Mouse (Mus musculus): ENCODE data around the gene Trappc6b.
"Not testable (repeated sequence)": the region's sequence is repeated elsewhere in the genome, so short reads cannot be mapped to it uniquely, and the experiment has no call there.

Trappc6b gene

DNA sequence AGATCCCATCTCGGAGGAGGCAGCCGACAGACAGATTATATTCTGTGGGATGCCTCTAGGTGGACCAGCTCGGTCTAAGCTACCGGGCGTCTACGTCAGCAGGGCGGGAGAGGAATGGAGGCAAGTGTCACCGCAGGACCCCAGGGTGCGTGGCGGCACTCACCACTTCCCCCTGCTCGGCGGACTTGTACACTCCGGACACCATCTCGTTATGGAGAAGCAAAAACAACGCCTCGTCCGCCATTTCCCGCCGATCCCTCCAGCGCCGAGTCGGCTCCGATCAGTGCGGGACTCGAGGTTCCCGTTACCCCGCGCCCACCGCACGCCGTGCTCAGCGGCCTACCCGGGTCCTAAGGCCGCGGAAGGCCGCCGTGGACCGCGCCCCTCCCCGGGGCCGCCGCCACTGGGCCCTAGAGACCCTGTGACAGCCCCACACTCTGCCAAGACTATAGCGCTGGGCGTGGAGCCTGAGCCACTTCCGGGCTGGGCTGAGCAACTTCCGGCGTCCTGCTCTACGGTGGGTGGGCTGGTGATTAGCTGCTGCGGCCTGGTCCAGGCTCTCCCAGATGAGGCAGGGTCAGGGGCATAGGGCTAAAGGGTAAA, at the start of gene Trappc6b:
Gene Trappc6b, minus strand, starts transcription at position 480 of the 603 bp plus-strand sequence.
- DNase-seq, result peak; percentile 76

DNA sequence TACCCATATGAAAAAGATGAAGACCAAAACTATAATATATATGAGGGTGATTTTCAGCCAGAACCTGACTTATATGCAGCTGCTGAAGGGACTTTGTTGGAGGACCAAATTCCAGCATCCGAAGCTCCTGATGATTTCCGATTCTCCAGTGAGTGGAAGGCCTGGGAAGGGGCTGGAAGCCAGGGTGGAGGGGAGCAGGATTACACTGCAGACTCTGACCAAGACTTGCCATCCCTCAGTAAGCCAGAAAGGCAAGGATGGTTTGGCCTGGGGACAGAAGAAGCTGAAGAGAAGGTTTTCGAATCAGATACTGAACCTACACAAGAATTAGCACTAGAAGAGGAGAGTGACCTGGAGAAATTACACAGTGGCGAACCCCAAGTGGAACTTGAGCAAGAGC, 46.7 kb upstream of the Trappc6b start:
- no peak for DNase-seq

DNA sequence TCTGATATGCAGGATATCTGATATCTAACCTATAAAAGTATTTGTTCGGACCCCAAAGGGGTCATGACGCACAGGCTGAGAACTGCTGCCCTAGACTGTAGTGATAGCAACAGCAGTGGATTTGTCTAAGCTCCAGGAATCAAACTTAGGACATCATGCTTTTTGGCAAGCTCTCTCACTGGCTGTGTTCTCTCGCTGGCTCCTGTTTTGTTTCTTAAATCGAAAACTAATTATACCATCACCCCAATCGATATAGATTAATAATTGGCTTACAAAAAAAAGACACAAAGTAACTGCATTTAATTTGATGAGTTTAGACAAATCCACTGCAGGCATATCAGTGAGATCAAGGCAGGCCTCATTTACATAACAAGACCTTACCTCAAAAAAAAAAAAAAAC, 45.2 kb upstream of the Trappc6b start:
- no peak for DNase-seq

DNA sequence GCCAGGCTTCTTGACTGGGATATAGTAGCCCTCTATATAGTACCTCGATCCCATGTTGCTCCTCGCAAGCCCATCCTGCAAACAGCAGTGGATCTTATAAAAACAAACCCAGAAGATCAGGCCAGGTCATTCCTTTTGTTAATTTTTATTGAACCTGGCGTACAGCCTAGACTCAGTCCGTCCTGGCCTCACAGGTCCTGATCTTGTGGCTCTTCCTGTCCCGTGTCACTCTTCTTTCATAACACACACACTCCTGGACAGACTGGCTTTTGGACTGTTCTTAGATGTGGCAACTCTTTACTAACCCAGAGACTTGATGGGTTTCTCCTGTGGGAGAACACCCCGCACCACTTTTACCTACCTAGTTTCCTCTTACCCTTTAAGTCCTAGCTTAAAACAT, 44.6 kb upstream of the Trappc6b start:
- DNase-seq, result no peak

DNA sequence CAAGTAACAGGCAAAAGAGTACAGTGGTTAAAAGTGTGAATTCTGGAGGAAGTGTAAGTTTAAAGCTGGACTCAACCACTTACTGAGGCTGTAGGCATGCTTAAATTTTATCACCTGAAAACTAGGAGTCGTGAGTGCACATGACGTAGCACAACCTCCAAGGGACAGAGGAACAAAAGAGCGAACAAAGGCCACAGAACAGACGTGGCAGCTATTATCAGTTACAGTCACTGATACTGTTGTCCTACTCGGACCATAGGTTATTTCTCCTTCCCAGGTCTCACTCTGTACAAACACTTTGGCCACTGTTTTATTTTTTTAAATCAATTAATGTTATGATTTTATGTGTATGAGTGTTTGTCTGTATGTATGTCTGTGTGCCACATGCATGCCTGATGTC, 43.5 kb upstream of the Trappc6b start:
- DNase-seq, result no peak

DNA sequence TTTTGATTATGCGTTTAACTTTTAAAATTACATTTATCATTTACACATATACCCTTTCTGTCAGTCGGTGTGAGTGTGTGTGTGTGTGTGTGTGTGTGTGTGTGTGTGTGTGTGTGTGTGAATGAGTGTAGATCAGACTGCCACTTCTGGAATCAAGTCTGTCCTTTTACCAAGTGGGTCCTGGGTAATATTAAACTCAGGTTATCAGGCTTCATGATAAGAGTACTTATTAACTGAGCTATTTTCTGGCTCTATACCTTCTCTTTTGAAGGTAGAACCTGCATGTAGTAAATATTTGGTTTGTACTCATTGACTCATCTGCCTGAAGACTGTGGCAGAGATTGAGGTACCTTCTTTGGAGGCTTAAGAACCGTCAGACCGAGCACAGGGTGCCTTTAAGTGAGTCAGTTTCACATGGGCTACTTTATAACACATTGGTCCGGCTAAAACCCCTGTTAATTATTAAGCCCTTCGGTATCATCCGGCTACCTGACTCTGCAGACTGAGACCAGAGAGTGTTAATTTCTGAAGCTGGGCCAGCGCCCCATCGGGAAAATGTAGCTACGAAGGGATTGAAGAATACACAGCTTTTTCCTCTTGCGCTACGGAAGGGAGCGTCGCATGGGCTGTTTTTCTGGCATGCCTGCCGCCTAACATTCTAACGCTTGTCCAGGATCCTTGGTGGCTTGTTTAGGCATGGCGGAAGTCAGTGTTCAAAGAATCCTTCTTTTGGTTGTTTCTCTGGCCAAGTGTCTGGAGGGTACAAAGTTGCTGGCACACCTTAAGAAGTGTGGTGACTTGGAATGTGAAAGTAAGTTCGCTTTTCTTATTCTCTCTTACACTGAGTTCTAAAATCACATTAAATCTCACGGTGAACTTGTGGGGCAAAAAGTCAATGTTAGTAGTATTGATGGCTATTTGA, 34.1 kb upstream of the Trappc6b start, which contains the start of gene Mia2:
Gene Mia2, plus strand, starts transcription at position 696 of the 922 bp plus-strand sequence.
- no peak for DNase-seq

DNA sequence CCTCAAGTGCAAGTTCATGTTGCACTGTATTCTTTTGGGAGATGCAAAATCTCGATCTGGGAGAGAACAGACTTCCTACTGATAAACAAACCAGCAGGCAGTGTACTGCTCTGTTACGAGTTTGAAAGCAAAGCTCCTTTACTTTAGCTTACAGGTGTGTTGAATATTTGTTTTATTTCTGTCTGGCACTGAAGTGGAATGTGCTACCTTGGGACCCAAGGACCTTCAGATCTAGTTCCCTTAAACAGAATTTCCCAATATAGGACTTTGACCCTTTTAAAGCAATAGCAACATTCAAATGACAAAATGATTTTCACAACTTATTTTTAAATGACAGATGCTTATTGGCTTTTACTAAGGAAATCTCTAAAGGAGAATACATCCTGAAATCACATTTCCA, 32.3 kb upstream of the Trappc6b start:
- no peak for DNase-seq

DNA sequence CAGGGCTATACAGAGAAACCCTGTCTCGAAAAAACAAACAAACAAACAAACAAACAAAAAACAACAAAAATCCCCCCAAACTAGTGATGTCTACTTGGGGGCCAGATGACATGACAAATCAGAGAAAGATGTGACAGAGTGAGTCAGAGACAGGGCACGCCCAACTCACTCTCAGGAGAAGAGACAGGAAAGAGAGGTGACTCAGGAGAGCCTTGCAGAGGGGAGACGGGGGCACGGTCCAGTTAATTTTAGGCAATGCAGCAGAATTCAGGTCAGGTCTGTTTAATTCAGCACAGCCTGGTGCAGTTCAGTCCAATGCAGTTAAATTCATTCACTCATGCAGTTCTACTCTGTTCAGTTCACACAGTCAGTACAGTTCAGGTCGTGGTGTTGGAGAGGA, 24.9 kb upstream of the Trappc6b start:
- DNase-seq, result no peak

DNA sequence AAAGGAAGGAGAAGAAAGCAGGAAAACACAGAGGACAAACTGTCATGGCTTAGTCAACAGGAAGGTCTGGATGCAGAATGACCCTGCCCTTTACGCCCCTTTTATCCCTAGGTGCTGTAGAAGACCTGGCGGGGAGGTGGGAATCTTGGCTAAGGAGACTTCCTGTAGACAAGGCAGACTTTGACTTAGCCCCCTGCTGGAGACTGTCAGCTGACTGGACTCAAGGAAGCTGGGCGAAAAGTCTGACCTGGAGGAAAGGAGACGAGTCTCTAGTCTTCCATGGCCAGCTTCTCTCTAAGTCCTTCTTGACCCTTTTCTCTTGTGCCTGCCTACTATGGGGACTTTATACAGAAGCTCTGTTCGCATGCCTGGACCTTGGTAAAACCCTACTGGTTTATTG, 23.2 kb upstream of the Trappc6b start:
- DNase-seq, result no peak

DNA sequence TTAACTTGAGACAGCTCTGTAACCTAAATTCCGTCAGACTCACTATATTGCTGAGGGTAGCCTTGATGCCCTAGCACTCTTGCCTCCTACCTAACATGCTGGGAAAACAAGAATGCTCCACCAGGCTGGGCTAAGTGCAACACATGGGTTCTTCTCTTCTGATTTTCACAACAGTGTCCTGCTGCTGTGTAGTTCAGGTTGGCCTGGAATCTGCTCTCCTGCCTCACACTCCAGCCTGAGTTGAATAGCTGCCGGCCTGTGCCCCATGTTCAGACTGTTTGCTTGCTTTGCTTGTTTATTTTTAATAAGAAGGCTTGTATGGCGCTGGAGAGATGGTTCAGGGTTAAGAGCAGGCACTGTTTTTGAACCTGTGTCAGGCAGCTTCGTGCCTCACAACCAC, 19.2 kb upstream of the Trappc6b start:
- DNase-seq, result no peak

DNA sequence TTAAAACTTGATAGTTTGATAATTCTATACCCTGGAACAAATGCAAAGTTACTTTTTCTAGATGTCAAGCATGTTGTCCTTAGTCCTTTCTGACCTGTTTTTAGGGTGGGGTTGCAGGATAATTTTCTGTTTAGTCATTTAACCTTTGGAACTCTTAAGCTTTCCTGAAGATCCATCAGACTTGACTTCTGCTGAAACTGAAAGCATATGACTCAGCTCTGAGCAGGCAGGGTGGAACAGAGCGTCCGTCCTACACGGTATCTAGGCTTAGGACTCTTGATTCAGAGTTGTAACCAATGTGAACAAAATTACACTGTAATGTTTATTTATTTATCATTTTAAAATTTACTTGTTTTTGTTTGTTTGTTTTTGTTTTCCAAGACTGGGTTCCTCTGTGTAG, 16.6 kb upstream of the Trappc6b start:
- no peak for DNase-seq

DNA sequence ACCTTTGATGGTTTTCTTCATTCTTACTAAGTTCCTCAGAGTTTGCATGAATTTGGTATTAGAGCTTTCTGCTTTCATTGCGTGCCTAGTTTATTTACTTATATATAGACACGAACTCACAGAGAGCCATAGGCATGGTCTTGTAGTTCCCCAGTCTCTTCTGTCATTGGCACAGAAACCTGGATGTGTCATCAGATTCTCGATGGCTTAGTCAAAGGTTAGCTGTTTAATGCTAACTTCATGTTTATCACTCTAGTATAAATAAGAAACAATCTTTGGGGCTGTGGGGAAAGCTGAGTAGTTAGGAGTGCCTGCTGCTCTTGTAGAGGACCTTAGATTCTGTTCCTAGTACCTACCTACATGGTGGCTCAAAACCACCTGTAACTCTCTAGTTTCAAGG, 15.7 kb upstream of the Trappc6b start:
- DNase-seq, result no peak

DNA sequence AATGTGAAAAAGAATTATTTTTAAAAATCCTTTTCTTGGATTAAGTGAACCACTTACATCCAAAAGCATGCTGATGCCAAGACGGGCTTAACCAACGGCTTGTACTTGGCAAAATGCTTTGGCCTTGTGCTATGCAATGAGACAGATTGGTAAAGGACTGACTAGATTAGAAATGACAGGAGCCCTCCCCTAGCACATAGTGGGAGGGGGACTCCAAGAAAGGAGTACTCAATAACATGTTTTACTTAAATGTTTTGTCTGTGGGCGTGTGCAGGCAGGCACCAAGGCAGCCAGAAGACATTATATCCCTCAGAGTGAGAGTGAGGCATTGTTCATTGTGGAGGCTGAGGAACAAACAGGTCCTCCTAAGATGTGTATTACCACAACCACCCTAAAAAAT, 12.8 kb upstream of the Trappc6b start:
- DNase-seq, result no peak

DNA sequence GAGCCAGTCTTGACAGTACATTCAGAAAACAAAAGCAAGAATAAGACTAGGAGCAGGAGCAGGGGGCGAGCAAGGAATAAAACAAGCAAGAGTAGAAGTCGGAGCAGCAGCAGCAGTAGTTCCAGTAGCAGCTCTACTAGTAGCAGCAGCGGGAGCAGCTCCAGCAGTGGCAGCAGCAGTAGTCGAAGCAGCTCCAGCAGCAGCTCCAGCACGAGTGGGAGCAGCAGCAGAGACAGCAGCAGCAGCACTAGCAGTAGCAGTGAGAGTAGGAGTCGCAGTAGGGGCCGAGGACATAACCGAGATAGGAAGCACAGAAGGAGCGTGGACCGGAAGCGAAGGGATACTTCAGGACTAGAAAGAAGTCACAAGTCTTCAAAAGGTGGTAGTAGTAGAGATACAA, 11.0 kb upstream of the Trappc6b start:
- no peak for DNase-seq

DNA sequence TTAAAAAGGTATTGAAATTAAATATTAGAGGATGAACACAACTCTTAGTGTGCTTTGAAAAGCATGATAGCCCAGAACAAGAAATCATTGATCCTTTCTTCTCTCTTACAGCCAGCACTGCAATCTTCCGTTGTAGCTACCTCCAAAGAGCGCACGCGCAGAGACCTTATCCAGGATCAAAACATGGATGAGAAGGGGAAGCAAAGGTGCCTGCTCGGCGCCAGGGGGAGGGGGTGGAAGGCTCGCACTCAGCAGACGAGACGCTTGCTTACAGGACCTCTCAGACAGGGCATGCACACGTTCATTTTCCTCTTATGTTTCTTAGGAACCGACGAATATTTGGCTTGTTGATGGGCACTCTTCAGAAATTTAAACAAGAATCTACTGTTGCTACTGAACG, 7.5 kb upstream of the Trappc6b start:
- DNase-seq, result no peak

DNA sequence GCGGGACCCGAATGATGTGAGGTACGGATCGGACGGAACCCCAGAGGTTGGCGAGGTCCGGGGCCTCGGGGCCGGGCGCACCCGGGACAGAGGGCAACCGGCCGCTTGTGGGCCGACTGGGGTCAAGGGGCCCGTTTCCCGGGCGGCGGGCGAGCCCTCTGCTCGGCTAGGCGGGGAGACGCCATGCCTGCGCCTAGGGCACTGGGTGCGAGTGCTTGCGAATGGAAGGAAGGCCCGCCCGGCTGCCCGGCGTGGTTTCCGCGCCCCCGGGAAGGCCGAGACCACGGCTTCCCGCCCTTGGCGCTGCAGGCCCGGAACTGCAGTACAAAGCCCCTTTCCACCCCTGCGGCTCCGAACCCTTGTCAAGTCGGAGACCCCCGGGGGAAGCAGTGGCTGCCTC, 5.8 kb upstream of the Trappc6b start:
- DNase-seq, result no peak

DNA sequence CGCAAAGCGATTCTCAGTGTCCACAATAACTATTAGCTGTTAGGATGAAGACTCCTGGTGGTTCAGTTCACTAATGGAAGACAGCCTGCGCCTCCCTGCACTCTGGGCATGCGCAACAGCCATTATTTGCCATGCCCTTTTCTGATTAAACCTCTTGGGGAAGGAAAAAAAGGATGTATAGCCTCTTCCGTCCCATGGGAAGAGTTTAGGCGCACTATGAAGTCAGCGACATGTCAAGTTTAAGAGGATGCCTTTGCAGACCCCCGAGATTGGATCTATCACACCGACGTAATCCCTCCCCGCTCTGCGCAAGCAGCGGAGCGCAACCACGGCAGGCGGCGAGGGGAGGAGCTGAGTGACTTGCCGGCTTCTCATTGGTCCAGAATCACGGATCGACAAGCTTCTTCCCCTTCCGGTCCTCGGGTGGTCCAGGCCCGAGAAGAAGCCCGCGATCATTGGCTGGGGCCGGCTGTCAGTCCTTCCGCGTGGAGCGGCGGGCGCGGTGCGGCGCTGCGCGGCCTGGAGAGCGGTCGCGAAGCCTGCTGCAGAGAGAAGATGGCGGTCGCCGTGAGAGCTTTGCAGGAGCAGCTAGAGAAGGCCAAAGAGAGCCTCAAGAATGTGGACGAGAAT, 5.3 kb upstream of the Trappc6b start, which contains the start of gene Pnn:
Gene Pnn, plus strand, starts transcription at position 437 of the 630 bp plus-strand sequence.
- peak; percentile 98 for DNase-seq

DNA sequence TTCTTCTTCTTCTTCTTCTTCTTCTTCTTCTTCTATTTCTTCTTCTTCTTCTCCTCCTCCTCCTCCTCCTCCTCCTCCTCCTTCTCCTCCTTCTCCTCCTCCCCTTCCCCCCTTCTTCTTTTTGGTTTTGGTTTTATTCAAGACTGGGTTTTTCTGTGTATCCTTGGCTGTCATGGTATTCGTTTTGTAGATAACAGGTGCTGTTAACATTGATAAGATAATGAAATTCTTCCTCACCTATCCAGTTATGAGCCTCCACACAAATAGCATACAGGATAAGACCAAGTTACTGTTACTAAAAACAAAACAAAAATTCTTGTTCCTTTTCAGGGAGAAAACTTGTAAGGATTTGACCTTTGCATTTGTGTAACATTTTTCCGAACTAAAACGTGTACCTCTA, 4.5 kb upstream of the Trappc6b start:
- DNase-seq, result no peak

DNA sequence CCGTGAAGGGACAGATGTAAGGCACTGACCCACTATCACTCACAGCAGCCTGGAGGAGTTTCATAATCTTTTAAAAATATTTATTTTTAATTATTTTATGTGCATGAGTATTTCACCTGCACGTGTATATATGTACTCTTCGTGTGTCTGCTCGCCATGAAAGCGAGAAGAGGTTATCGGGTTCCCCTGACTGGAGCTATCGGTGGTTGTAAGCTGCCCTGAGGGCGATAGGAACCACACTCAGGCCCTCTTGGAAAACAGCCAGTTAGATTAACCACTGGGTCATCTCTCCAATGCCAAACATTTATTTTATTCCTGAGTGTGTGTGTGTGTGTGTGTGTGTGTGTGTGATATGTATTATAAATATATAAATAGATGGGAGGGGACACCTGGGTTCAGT, 3.6 kb upstream of the Trappc6b start:
- no peak for DNase-seq

DNA sequence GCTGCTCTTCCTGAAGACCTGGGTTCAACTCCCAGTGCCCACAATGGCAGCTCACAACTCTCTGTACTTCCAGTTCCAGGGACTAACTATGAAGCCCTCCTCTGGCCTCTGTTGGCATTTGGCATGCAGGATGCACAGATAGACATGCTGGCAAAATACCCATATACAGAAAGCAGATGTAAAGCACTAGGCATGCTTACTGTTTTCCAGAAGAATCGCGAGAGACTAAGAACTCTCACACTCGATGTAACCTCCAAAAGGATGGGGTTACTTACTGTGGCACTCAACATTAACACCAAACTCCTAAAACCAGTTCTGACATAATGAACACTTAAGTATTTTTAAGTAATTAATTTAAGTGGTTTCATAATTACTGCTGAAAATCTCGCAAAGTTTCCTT, 950 bp downstream of the Trappc6b start:
- peak; percentile 46 for DNase-seq

DNA sequence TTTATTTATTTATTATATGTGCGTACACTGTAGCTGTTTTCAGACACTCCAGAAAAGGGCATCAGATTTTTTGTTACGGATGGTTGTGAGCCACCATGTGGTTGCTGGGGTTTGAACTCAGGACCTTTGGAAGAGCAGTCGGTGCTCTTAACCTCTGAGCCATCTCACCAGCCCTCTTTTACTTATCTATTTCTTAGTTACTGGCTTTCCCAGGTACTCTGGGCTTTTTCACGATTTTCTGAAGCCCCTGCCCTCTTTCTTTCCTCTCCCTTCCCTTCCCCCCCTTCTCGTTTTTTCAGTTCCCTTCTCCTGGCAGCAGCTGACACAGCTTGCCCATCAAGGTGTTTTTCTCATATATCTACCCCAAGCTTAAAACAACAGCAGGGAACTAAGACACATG, 3.0 kb downstream of the Trappc6b start:
- not testable (repeated sequence) for DNase-seq

DNA sequence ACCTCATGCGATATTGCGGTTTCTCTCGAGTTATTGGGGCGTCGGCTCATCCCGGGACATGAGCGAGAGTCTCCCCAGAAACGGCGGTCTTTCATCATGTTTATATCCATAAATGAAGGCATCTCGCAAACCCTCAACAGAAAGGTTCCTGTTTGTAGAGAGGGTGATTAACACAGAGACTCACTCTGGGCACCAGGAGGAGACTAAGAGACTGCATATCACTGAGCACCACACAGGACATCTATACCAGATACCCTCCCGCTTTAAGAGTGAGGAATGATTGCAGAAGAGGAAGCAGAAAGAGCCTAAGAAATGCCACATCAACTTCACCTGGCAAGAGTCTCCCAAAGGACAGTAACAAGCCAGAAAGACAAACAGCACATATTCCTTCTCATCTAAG, 5.0 kb downstream of the Trappc6b start:
- no peak for DNase-seq

DNA sequence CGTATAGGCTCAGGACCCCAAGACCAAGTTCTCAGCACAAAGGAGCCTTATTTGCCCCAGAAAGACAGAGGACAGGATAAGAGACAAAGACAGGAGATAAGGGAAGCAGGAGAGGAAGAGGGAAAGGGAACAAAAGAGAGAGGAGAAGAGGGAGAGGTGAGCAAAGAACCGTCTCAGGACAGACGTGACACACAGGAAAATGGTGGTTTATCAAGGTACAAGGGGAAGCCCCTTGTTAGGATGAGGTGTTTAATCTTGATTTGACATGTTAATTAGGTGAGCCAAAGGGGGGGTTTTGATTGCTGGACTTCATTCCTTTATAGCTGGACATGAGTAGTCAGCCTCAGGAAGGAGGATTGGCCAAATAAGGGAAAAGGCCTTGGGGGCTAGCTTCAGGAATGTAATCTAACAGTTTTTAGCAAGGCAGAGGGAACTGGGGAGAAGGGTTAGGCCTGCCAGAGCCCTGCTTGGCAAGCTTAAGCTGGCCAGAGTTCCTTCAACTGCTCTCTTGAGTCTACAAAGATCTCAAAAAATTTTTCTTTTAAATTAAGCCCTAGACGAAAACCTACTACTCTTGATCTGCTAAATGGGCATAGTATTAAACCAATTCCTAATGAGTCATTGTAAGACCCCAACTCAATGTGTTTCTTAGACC, 5.9 kb downstream of the Trappc6b start:
- no peak for DNase-seq

Measured in cerebellum, adult 9-10 months (tissue).